Mouse (Mus musculus) embryo, embryonic 11 days (tissue): ENCODE results near the gene Tgfbrap1.
A peak's percentile ranks its signal among the peaks of the same experiment; 100 is the strongest.

Experiments used
- DNase-seq: peaks from one replicate; pipeline ENCODE4 v3.0.0-alpha.2; 2015

Gene Tgfbrap1

DNA sequence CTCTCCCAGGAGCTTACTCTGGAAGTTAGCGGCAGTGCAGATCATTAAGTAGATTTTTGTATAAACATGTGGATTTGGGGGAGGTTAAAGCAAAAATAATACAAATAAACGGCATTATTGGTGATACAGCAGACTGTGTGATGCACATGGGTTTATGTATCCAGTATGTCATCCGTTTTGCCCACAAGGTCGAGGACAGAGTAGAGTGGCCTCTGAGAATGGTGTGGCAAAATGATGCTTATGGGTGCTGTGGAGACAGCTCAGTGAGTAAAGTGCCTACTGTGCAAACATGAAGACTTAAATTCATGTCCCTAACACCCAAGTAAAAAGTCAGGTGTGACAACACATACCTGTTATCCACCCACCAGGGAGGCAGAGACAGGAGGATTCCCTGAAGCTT is 91.9 kb downstream of the Tgfbrap1 start:
- DNase-seq: no peak

- peak; percentile 49 for DNase-seq
Measured at GRCm38 (mm10) chr1:43006051-43006514, 92.4 kb downstream of the Tgfbrap1 start.
